Mouse (Mus musculus): Measurements from ENCODE around the gene Caap1. TPM values are rescaled to one million over a fixed set of nuclear protein-coding genes. Genes with fewer than 3 reads are reported as not detected.

Gene Caap1
- polyA plus RNA-seq, 1 experiment from 2014 or later: 9.5 TPM

DNA sequence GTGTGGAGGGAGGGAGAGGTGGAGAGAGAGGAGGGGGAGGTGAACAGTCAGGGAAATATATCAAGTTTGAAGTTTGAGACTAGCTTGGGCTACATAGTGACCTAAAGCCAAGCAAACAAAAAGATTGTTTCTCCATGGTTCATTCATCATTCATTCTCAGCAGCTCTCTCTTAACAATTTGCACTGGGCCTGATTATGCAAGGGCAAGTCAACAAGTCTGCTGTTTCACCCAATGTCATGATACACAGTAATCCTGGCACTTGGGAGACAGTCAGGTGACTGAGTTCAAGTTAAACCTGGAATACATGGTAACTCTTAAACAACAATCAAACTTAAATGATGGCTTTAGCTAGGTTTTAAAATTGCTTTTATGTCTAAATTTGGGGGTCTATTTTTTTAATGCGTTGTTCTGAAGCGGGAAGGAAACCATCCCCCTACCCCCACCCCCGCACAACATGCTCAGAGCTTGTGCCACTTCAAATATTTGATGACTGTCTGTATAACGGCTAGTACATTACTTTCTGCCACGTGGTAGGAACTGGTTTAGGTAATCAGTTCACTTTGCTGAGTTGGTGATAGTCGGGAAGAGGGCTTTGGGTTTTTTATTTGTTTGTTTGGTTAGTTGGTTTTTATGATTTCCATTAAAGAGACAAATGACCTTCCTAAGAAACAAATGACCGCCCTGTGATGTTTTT lies 5.5 kb upstream of the Caap1 start:
- Histone ChIP-seq H3K4me1 (replicated peaks) (no peaks in the 10 kb centered on the region), H3K4me3 (no peak overlapping the region), H3K27ac (no peak overlapping the region), H3K27me3 (no peaks in the 10 kb centered on the region), H3K36me3 (no peaks in the 10 kb centered on the region), H3K9me3 (replicated peaks) (no peaks in the 10 kb centered on the region), H3K9ac (no peak overlapping the region), H3K4me2 (no peak overlapping the region)
- no peak for ATAC-seq (replicated peaks; ENCODE audit: insufficient number of reproducible peaks, insufficient read depth, low FRiP score, low read depth)
- WGBS: 73% methylated on average over 7 of the region's 7 CpGs

DNA sequence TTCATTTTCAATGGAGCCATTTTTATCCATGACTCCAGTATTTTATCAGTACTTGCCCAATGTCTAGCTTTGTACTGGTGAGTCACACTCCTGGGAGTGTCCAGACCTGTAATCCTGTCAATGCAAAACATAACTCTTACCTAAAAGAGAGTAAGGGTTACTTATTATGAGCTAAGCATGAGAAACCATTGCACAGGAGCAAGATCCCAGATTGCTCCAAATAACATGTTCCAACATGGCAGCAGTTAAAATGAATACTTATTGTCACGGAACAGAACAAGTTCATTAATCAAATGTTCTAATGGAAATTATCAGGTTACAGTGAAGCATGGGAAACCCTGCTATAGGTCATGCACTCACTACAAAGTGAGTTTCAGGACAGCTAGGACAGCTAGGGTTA lies 3.7 kb upstream of the Caap1 start:
- no peak overlapping the region for H3K9ac ChIP-seq
- no peak overlapping the region for H3K27ac ChIP-seq
- no peak overlapping the region for H3K4me2 ChIP-seq
- H3K27me3 ChIP-seq: no peaks in the 10 kb centered on the region
- H3K36me3 ChIP-seq: no peaks in the 10 kb centered on the region
- H3K4me1 ChIP-seq (replicated peaks): peaks cover 3% of the 10 kb centered on the region
- H3K9me3 ChIP-seq (replicated peaks): no peaks in the 10 kb centered on the region
- WGBS: 85% methylated on average over 1 of the region's 1 CpGs
- ATAC-seq (replicated peaks; ENCODE audit: insufficient number of reproducible peaks, insufficient read depth, low FRiP score, low read depth): no peak
- no peak overlapping the region for H3K4me3 ChIP-seq

DNA sequence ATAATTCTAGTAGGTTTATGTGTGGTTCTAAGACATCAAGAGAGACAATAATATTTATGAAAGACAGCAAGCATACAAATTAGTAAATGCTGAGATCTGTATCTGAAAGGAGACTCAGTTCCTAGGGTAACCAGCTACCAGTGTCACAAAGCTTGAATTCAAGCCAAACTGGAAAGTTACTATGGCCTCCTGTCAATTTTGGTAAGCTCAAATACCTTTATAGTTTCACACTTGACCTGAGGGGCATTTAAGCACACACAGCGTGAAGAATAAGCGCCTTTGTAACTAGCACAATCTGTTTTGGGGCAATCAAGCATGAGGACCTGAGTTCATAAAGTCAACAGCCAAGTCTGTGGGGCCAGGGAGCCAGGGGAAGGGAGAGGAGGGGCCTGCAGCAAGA lies 2.7 kb upstream of the Caap1 start:
- Histone ChIP-seq H3K36me3 (no peaks in the 10 kb centered on the region), H3K27ac (no peak overlapping the region), H3K4me2 (no peak overlapping the region), H3K9me3 (replicated peaks) (no peaks in the 10 kb centered on the region), H3K4me1 (replicated peaks) (peaks cover 7% of the 10 kb centered on the region), H3K9ac (no peak overlapping the region), H3K4me3 (no peak overlapping the region), H3K27me3 (no peaks in the 10 kb centered on the region)
- no peak for ATAC-seq (replicated peaks; ENCODE audit: insufficient number of reproducible peaks, insufficient read depth, low FRiP score, low read depth)
- 69% methylated on average over 2 of the region's 2 CpGs for WGBS

DNA sequence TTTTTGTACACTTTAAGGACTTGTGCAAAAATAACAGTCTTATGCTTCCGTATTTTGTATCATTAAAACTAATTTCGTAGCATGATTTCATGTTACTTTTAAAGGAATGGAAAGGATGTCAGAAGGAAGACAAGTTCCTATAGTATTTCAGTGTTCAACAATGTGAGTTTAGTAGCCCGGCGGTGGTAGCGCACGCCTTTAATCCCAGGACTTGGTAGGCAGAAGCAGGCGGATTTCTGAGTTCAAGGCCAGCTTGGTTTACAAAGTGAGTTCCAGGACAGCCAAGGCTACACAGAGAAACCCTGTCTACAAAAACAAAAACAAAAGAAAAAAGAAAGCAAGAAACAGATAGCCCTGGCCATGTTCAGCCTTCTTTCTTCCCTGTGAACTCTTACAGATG lies 549 bp upstream of the Caap1 start:
- ATAC-seq (replicated peaks; ENCODE audit: insufficient number of reproducible peaks, insufficient read depth, low FRiP score, low read depth): no peak
- Histone ChIP-seq H3K9ac (no peak overlapping the region), H3K9me3 (replicated peaks) (no peaks in the 10 kb centered on the region), H3K4me3 (no peak overlapping the region), H3K27me3 (no peaks in the 10 kb centered on the region), H3K4me1 (replicated peaks) (peaks cover 7% of the 10 kb centered on the region), H3K27ac (no peak overlapping the region), H3K4me2 (peak overlapping the region; percentile 32), H3K36me3 (no peaks in the 10 kb centered on the region)
- WGBS: 76% methylated on average over 7 of the region's 7 CpGs

DNA sequence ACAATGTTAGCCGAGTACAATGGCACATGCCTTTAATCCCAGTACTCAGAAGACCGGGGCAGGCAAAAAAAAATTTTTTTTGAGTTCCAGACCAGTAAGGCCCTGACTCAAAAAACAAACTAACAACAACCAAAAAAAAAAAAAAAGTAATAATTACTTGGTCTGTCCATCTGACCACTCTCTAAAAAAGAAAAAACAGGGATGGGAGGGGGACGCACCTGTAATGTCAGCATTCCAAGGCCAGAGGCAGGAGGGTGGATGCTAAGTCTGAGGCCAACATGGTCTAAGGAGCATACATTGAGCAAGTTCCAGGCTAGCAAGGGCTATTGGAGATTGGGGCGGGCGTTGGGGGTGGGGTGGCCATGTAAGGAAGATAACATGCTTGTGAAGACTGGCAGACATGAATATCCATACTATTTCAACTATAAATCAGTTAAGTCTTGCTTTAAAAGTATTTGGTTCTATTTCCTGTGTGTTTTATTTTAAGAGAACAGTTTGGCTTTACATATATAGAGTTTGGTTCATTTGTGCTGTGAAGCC lies 1.6 kb downstream of the Caap1 start:
- ATAC-seq (replicated peaks; ENCODE audit: insufficient number of reproducible peaks, insufficient read depth, low FRiP score, low read depth): no peak
- no peak overlapping the region for H3K9ac ChIP-seq
- H3K27ac ChIP-seq: no peak overlapping the region
- WGBS: 90% methylated on average over 5 of the region's 5 CpGs
- H3K9me3 ChIP-seq (replicated peaks): no peaks in the 10 kb centered on the region
- H3K27me3 ChIP-seq: no peaks in the 10 kb centered on the region
- H3K36me3 ChIP-seq: 0 out of 2 replicates have a peak, but pooled peaks cover 2% of the 10 kb centered on the region
- H3K4me3 ChIP-seq: peak overlapping the region; percentile 99; the same call in 1 of the 2 replicates
- H3K4me1 ChIP-seq (replicated peaks): peaks cover 7% of the 10 kb centered on the region
- peak overlapping the region; percentile 70 for H3K4me2 ChIP-seq

DNA sequence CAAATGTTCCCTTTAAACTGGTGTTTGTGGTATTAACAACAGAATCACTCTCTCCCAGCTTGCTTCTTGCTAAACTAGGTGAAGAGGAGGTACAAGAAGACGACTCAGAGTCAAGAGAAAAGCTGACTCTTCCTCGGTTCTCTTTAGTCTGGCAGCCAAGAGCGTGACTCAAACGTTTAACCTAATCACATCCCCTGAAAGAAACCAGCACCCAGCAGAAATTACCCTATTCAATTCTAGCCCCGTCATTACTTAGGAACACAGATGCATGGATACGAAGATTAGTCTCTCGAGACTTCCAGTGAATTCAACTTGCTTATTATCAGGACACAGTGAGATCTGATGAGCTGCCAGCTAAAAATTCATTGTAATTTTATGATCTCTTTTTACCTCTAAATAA lies 12.3 kb downstream of the Caap1 start:
- H3K27me3 ChIP-seq: no peaks in the 10 kb centered on the region
- H3K27ac ChIP-seq: no peak overlapping the region
- H3K4me2 ChIP-seq: no peak overlapping the region
- peaks cover 16% of the 10 kb centered on the region for H3K36me3 ChIP-seq
- H3K9me3 ChIP-seq (replicated peaks): no peaks in the 10 kb centered on the region
- H3K4me3 ChIP-seq: no peak overlapping the region
- ATAC-seq (replicated peaks; ENCODE audit: insufficient number of reproducible peaks, insufficient read depth, low FRiP score, low read depth): no peak
- H3K9ac ChIP-seq: no peak overlapping the region
- WGBS: 79% methylated on average over 7 of the region's 7 CpGs
- H3K4me1 ChIP-seq (replicated peaks): no peaks in the 10 kb centered on the region

DNA sequence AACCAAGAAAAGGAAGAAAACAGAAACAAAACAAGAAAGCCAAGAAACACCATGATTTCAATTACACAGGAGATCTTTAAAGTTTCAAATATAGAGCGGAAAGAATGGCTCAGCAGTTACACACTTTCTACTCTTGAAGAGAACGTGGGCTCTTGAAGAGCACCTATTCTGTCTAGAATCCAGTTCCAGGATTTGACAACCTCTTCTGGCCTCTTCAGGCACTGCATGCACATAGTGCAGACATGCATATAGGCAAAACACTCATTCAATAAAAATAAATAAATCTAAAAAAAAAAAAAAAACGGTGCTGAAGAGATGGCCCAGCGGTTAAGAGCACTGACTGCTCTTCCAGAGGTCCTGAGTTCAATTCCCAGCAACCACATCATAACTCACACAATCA lies 13.6 kb downstream of the Caap1 start:
- Histone ChIP-seq H3K9ac (no peak overlapping the region), H3K4me2 (no peak overlapping the region), H3K27ac (no peak overlapping the region), H3K36me3 (peaks cover 19% of the 10 kb centered on the region), H3K4me3 (no peak overlapping the region), H3K4me1 (replicated peaks) (no peaks in the 10 kb centered on the region), H3K27me3 (no peaks in the 10 kb centered on the region), H3K9me3 (replicated peaks) (no peaks in the 10 kb centered on the region)
- 95% methylated on average over 4 of the region's 4 CpGs for WGBS
- ATAC-seq (replicated peaks; ENCODE audit: insufficient number of reproducible peaks, insufficient read depth, low FRiP score, low read depth): no peak

DNA sequence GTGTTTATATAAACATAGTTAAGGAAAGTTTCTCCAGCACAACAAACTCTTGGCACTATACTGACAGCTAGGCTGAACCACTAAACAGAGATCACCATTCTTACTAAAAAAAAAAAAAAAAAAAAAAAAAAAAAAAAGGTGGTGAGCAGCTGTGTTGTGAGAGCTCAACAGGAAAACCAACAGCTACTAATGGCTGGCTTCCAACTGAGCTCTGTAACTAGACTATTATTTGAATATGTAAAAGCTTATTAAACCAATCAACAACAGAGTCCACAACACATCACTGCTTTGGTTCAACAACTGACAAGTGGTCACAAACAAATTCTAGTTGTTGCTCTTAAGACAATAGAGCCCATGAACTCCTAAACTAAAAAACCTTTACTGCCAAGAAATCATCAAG lies 23.4 kb downstream of the Caap1 start:
- H3K9ac ChIP-seq: no peak overlapping the region
- H3K27me3 ChIP-seq: no peaks in the 10 kb centered on the region
- H3K9me3 ChIP-seq (replicated peaks): no peaks in the 10 kb centered on the region
- H3K4me2 ChIP-seq: no peak overlapping the region
- ATAC-seq (replicated peaks; ENCODE audit: insufficient number of reproducible peaks, insufficient read depth, low FRiP score, low read depth): no peak
- no peak overlapping the region for H3K27ac ChIP-seq
- H3K4me1 ChIP-seq (replicated peaks): no peaks in the 10 kb centered on the region
- peaks cover 2% of the 10 kb centered on the region; the same call in 1 of the 2 replicates for H3K36me3 ChIP-seq
- H3K4me3 ChIP-seq: no peak overlapping the region

DNA sequence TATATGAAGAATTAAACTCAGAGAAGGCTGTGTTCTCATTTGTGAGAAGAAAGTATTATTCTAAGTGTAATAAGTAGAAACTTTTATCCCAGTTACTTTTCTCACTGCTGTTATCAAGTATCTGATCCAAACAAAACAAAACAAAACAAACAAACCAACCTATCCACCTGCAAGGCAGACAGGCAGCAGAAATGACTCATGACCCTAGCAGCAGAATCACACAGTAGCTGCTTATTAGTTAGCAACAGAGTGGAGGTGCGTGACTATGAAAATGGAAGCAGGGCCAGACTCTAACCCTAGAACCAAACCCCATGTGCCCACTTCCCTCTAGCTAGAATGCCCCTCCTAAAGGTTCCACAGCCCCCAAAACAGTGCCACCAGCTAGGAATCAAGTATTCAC lies 27.1 kb downstream of the Caap1 start:
- Histone ChIP-seq H3K4me3 (no peak overlapping the region), H3K4me1 (replicated peaks) (no peaks in the 10 kb centered on the region), H3K4me2 (no peak overlapping the region), H3K9me3 (replicated peaks) (no peaks in the 10 kb centered on the region), H3K9ac (no peak overlapping the region), H3K27me3 (no peaks in the 10 kb centered on the region), H3K27ac (no peak overlapping the region), H3K36me3 (0 out of 2 replicates have a peak, but pooled peaks cover 1% of the 10 kb centered on the region)
- WGBS: 81% methylated on average over 1 of the region's 1 CpGs
- no peak for ATAC-seq (replicated peaks; ENCODE audit: insufficient number of reproducible peaks, insufficient read depth, low FRiP score, low read depth)

DNA sequence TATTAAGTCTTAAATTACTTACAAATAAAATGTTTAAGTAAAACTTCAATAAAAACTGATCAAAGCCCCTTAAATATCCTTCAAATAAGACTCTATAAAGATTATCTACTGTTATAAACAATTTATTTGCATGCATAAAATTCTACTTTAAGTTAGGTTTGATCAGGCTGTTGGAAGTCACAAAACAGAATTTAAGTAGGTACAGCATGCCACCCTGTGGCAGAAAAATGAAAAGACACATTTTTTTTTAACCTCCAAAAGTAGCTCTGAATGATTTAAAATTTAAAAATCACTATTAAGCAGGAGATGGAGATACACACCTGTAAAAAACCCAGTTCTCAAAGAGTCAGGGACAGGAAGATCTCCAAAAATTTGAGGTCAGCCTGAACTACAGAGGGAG lies 33.3 kb downstream of the Caap1 start:
- ATAC-seq (replicated peaks; ENCODE audit: insufficient number of reproducible peaks, insufficient read depth, low FRiP score, low read depth): no peak
- no peak overlapping the region for H3K27ac ChIP-seq
- H3K4me2 ChIP-seq: no peak overlapping the region
- H3K27me3 ChIP-seq: no peaks in the 10 kb centered on the region
- no peak overlapping the region for H3K4me3 ChIP-seq
- no peaks in the 10 kb centered on the region for H3K4me1 ChIP-seq (replicated peaks)
- no peaks in the 10 kb centered on the region for H3K36me3 ChIP-seq
- no peaks in the 10 kb centered on the region for H3K9me3 ChIP-seq (replicated peaks)
- H3K9ac ChIP-seq: no peak overlapping the region

DNA sequence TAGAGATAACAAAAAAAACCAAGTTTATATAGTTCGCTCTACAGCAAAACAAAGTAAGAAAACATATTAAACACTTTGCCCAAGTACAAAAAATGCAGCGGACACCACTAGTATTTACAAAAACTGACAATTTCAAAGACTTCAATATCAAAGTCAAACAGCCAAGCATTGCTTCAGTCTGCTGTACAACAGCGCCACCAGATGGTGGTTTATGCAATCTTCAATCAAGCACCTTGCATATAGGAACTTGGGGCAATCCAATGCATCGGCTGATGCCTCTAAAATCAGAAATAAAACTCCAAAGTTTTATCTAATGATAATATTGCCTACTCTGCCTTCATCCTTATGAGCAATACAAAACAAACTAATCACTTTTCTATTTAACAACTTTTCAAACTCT lies 39.0 kb downstream of the Caap1 start:
- H3K9ac ChIP-seq: no peak overlapping the region
- ATAC-seq (replicated peaks; ENCODE audit: insufficient number of reproducible peaks, insufficient read depth, low FRiP score, low read depth): no peak
- WGBS: 60% methylated on average over 4 of the region's 4 CpGs
- H3K9me3 ChIP-seq (replicated peaks): no peaks in the 10 kb centered on the region
- no peaks in the 10 kb centered on the region for H3K36me3 ChIP-seq
- no peak overlapping the region for H3K4me2 ChIP-seq
- H3K4me3 ChIP-seq: no peak overlapping the region
- no peak overlapping the region for H3K27ac ChIP-seq
- no peaks in the 10 kb centered on the region for H3K4me1 ChIP-seq (replicated peaks)
- no peaks in the 10 kb centered on the region for H3K27me3 ChIP-seq

DNA sequence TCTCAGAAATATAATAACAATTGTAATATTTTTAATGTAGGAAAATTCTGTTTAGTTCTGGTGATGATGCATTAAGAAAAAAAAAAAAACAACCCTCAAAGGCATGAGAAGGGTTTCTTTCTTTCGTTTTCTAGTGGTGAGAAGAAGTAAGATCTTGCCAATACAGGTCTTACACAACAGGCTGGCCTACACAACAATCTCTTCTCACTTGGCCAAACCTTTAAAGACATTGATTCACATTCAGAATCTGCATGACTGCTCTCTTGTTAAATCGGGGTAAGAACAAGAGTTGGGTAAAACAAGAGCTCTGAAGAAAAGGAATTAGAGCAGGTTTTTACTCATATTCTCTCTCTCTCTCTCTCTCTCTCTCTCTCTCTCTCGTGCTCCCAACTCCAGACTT lies 41.2 kb downstream of the Caap1 start:
- no peak for ATAC-seq (replicated peaks; ENCODE audit: insufficient number of reproducible peaks, insufficient read depth, low FRiP score, low read depth)
- Histone ChIP-seq H3K27me3 (no peaks in the 10 kb centered on the region), H3K9me3 (replicated peaks) (no peaks in the 10 kb centered on the region), H3K9ac (no peak overlapping the region), H3K36me3 (no peaks in the 10 kb centered on the region), H3K4me1 (replicated peaks) (no peaks in the 10 kb centered on the region), H3K27ac (no peak overlapping the region), H3K4me2 (no peak overlapping the region), H3K4me3 (no peak overlapping the region)
- WGBS: 85% methylated on average over 3 of the region's 3 CpGs
